Mouse (Mus musculus) urinary bladder, postnatal 36 days (tissue): ENCODE measurements around the gene Gm28038.

Source experiments
- DNase-seq, 2 experiments: peaks; one replicate each; pipeline ENCODE4 v3.0.0; 2022; ENCODE audit warnings: low spot score in 2 of 2, mixed read lengths in 1 of 2

The Gm28038 gene

DNA sequence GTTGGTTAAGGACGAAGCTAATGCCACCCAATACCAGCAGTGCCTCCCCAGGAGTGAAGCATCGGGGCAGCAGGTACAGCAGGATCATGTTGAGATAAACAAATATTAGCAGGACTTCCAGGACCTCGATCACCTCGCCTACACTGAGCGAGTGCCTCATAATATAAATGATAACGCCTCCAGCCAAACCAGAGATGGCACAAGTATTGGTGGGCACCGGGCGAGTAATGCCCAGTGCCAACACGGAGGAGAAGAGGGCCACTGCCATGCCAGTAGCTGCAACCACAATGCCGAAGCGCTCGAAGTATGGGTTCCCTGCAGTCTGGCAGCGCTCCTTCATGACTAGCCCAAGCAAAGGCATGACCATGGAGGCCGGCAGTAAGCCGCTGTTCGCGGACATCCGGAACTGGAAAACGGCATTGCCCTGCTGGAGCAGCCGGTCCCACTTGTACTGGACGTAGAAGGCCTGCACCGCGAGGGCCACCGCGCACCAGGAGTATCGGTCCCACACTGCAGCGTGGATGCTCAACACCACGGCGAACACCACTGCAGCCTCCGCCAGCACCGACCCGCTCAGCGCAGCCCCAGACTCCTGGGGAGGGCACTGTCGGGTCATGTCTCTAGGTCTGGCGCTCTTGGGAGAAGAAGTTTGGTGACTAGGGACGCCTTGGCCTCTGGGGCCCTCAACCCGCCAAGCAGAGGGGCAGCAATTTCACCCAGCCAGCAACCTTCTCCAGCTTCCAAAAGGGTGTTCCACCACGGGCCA is 4.8 kb downstream of the Gm28038 start:
- DNase-seq: no peak

DNA sequence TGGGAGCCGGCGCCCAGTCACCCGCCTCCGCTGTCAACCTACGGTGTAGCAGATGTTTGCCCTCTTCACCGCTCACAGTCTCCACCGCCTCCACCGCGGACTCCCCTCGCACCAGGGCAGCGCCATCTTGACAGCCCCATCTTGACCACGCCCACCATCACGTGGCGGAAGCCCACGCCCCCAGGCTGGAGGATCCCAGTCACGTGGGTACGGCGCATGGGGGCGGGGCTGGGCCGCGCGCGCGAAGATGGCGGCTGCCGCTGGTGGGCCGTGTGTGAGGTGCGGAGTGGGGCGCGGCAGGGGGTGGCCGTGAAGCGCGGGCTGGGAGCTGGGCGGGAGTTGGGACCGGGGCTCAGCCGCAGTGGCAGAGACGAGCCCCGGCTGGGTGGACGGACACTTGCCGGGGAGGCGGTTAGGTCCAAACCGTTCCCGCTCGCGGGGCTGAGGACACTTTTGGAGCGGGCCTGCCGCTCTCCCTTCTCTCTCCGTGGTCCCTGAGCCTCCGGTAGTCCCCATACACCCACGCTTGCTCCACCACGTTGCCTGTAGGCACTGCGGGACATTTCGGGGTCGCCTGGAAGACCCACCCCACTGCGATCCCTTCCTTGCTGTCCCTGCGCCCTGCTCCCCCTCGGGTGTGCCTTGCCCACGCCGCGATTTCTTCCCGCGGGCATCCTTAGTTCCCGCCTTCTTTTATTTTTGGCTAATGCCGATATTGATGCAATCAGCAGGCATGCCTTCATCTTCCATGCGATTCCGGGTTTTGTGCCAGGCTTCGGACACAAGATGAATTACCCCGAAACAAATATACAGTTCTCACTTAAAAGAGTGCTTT is 5.6 kb downstream of the Gm28038 start, which contains the start of the genes Dolk and Nup188:
TSS of gene Dolk (minus strand) at position 143 of the 835 bp plus-strand sequence.
TSS of gene Nup188 (plus strand) at position 206 of the 835 bp plus-strand sequence.
- peak; percentile 95 to 96 for DNase-seq

DNA sequence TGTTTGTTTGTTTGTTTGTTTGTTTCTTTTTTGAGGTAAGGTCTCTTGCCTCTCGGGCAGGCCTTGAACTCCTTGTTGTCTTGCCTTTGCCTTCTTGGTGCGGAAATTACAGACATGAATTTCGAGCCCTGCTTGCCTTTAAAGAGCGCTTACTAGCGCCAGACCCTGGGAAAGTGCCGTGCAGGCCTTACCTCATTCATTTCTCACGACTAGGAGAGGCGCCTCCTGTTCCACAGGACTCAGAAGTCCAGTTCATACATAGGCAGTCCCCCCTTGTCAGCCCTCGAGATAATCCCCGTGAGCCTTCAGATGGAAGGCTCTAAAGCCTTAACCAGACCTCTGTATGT is 6.2 kb downstream of the Gm28038 start:
- no peak for DNase-seq

DNA sequence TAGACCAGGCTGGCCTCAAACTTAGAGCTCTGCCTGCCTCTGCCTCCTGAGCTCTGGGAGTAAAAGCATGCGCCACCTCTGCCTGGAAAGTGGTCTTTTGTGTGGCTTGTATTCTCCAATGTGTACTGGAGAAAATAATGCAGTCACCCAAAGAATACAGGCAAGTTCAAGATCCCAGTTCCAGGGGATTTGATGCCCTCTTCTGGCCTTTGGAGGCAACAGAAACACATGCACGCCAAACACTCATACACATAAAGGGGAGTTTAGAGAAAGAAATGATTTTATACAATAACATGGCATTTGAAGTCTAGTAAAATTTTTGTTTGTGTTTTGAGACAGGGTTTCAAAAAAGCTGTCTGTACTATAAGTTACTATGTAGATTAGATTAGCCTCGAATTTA is 18.7 kb downstream of the Gm28038 start:
- DNase-seq: no peak

DNA sequence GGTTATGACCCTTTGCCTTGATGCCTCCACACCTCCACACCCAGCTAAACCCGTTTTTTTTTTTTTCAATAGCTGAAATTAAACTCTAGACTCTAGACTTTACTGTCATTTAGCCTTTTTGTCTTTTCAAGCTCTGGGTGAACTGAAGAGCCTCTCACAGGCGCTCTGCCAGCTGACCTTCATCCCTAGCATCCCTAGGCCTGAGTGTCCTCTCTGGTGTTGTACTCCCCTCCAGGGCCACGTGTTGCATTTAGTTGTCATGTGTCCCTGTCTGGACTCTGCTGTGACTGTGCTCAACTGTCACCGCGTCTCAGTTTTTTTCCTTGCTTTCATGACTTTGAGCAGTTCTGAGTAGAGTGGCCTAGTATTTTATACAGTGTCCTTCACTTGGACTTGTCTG is 19.1 kb downstream of the Gm28038 start:
- DNase-seq: no peak

DNA sequence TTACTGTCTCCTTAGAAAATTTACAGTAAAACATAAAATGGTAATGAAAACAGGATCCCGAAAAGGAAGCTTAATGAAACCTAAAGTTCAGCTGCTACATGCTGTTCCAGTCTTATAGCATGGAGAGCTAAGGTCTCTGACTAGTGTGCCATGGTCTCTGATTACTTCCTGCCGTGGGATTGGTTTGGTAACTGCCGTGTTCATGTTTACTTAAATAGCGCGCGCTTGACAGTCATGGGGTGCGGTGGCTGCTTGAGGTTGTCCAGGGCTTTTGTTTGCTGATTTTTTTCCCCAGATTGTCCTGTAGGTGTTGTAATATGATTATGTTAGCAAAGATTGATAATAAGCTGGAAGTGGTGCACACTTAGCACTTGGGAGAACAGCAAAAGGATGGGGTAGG is 25.2 kb downstream of the Gm28038 start:
- DNase-seq: no peak

DNA sequence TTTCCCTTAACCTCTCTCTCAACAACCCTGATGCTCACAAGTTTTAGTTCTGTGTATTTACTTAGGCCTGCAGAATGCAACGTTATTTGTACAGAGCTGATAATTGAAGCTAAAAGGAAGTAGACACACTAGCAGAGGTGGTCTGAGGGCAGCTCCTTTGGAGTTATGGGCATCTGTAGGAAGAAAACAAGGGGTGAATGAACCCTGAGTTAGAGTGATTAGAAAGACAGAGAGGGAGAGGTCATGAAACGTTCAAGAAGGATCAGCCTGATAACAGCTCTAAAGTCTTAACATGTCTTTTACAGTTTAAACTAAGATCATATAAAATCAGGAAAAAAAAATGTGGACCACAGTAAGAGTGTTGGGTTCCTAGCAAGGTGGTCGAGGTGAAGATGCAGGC is 28.5 kb downstream of the Gm28038 start:
- no peak for DNase-seq

DNA sequence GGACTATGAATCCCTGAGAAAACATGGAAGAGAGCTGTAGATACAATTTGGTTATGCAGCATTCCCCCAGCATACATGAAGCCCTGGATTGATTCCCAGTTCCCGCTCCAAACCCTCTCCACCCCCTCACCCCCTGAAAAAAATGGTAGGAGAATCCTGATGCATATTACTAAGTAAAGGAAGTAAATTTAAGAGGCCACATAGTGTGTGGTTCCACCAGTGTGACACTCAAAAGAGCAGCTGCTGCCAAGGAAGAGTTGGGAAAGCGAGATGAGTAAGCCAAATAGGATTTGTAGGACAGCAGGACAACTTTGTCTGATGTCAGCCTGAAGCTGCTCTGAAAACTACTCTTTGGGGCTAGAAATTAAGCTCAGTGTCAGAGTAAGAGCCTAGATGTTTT is 30.6 kb downstream of the Gm28038 start:
- DNase-seq: no peak

DNA sequence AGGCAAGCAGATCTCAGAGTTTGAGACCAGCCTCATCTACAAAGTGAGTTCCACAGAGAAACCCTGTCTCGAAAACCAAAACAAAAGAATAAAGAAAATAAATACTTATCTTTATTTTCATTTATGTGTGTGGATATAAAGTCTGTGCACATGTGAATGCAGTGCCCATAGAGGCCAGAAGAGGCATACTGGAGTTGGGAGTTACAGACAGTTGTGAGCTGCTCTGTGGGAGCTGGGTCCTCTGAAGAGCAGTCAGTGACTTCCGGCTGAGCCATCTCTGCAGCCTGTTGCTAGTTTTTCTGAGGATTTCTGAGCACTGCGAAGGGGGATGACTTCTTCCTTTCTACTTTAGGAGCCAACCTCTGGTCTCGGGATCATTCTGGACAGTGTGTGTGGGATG is 35.3 kb downstream of the Gm28038 start:
- no peak for DNase-seq

DNA sequence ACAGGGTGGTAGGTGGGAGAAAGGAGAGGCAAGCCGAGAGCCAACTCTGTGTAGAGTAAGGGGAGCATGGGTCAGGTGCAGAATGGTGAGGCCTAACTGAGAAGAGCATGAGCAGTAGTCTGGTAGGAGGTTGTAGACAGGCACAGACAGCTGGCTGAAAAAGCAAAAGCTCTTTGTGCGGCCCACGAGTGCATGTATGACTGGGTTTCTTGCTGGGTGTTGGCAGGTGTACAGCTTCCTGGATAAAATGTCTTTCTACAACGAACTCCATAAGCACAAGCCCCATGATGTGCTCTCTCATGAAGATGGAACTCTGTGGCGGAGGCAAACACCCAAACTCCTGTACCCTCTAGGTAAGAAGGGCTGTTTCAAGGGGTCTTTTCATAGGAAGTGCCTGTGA is 36.1 kb downstream of the Gm28038 start:
- no peak for DNase-seq

DNA sequence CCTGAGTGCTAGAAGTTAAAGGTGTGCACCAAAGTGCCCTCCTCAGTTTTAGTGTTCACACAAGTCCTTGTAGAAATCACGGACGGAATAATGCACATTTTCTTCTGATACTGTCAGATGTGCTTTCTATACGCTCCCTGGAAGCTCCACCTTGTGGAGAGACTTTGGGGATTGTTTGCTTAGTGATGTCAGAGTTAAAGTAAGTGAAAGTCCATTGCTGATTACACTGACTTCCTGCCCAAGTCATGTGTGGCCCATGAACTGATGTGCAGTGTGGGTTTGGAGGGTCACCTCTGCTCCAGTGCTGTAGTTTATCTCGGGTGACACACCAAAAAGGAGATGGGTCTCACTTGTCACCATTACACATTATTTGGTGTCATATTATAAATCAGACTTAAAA is 38.4 kb downstream of the Gm28038 start:
- DNase-seq: no peak

DNA sequence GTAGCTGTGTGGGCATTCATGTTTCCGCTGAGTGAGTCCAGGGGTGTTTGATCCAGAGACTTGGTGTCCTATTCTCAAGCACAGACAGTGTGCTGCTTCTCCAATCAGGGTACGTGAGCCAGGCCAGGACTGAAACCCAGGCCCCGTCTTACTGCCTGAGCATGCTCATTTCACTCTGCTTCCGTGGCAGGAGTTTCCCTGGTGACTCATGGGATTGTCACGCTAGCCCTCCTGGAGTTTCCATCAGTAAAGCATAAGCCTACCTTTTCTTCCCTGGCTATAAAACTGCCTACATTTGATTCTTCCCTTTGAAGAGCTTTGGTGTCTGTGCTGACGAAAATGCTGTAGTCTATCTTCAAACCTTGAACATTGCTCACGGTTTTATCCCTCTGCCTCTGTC is 42.3 kb downstream of the Gm28038 start:
- DNase-seq: no peak

DNA sequence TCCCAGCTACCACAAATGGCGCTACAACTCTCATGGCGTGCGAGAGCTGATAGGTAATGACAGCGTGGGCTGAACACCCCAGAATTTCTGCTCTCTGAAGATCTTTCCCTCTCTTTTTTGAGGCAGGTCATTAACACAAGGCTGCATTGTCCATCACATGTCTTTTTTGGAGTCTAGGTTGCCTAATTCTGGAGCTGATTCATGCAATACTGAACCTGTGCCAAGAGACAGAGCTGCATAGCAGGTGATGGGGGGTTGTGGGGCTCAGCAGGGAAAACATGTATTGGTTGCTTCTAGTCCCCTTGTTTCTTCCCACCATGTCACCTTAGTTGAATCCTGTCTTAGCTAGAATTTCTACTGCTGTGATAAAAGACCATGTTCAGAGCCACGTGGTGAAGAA is 44.5 kb downstream of the Gm28038 start:
- no peak for DNase-seq

DNA sequence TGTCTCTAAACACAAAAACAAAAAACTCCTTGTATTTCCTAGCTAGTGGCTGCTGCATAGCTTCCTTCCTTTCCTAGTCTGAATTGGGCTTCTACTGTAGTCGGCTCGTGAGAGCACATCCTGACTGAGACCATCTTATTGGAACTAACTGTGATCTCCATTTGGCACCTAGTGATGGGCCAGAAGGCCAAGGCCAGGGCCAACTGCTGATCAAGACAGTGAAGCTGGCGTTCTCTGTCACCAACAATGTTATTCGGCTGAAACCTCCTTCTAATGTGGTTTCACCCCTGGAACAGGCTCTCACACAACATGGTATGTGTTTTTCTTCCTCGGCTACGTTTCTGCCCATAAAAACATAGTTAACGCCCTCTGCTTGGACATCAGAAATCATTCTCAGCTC is 46.4 kb downstream of the Gm28038 start:
- no peak for DNase-seq

DNA sequence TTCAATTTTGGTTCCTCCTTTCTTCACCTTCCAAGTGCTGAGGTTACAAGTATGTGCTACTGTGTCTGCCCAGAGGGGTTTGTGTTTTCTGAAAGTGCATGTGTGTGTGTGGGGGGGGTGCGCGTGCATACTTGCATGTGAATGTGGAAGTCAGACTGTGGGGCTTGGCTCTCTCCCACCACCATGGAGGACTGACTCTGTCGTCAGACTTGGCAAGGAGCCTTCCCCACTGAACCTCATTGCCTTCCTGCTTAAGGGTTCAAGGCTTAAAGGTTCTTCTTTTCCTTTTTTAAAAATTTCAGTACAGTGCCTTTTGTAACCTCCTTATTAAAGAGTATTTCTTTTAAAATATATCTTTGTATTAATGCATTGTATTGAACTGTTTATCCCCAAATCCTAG is 47.9 kb downstream of the Gm28038 start:
- no peak for DNase-seq

DNA sequence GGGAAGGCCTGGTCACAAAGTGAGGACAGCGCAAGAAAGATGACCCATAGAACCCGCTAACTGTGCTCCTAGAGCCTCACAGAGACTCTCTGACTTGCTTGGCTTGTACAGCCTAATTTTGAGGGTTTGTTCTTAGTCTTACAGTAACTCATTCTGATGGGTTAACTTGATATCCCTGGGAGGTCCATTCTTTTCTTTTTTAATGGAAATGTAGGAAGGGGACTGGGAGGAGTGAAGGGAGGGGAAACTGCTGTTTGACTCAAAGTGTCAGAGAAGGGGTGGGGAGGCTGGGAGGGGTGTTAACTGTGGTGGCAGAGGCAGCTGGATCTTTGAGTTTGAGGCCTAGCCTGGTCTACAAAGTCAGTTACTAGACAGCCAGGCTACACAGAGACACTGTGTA is 54.5 kb downstream of the Gm28038 start:
- DNase-seq: no peak

DNA sequence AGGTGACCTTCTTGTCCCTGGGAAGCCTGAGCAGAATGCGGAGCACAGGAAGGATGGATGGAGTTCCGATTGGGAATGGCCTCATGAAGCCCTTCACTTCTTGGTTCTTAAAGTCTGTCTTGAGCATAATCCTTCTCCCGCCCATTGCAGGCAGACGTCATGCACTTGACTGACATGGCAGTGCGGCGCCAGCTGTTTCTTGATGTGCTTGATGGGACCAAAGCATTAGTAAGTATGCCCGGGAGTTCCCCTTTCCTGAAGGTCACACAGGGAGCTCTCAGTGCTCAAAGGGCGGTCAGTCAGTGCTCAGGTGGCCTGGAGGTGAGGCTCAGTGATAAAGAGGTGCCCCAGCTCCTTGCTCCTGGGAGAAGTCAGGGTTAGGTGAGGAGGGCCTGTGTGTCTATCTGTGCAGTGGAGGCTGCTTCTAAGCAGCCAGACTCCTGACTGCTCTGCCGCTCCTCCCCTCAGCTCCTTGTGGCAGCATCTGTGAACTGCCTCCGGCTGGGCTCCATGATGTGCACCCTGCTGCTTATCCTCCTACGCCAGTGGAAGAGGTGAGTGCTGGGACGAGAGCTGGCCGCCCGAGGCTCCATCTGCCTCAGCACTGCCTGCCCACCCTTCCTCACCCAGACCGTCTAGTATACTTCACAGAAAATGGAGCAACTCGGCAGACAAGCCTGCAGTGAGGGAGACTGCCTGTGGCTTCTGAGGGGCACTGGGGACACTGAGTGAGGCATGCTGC is 55.5 kb downstream of the Gm28038 start:
- no peak for DNase-seq

DNA sequence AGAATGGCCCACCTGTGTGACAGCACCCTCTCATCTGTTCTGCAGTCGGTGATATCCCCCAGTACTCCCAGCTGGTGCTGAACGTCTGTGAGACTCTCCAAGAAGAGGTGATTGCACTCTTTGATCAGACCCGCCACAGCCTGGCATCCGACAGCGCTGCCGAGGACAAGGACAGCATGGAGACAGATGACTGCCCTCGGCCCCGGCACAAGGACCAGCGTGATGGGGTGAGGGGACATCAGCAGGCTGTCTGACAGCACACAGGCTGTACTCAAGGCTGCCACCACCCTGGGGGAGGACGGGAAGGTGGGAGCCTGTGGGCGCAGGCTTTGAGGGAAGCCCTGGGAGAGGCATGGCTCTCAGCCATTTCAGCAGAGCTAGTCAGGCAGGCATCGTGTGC is 56.3 kb downstream of the Gm28038 start:
- DNase-seq: no peak

DNA sequence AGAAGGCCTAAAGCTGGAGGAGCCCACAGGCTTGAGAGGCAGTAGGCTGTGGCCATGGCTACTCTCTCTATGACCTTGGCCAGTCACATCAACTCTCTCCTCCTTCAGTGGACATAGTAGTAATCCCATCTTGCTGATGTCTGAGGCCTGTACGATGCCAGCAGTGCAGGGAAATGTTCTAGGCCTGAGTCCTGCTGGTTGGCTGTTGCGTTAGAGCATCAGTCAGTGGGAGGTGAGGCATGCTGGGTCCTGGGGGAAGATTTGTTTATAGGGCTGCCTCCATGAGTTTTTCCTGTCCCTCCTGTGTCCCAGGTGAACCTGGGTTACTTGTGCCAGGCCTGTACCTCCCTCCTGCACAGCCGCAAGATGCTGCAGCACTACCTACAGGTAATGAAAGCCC is 61.2 kb downstream of the Gm28038 start:
- no peak for DNase-seq

DNA sequence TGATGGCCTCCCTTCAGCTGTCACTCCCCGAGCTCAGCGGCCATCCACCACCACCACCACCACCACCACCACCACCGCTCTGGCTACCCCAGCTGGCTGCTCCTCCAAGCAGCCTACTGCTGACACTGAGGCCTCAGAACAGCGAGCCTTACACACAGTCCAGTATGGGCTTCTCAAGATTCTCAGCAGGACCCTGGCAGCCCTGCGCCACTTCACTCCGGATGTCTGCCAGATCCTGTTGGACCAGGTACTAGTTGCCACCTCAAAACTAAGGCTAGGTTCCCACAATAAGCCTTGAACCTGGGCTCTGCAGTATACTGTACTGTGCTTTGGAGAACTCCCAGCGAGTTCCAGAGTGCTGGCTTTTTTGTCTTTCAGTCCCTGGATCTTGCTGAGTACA is 61.7 kb downstream of the Gm28038 start:
- DNase-seq: no peak

DNA sequence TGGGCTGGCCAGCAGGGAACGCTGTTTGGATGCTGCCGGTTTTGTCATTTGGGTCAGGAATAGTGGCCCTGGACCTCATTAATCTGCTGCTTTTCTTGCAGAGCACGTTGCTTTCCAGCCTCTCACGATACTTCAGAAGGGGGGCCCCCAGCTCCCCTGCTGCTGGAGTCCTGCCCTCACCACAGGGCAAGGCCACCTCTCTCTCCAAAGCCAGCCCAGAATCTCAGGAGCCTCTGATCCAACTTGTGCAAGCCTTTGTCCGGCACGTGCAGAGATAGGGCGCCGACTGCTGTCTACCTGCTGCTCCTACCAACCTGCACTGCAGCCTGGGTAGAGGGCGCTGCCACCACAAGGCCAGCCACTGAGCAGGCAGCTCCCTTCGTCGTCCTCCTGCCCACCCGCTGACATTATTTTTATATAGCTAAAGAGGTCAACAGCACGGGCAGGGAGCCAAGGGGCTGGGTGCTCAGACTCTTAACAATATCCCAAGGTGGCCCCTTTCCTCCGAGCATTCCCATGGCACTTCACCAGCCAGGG is 62.8 kb downstream of the Gm28038 start:
- DNase-seq: peak; percentile 43 to 46

DNA sequence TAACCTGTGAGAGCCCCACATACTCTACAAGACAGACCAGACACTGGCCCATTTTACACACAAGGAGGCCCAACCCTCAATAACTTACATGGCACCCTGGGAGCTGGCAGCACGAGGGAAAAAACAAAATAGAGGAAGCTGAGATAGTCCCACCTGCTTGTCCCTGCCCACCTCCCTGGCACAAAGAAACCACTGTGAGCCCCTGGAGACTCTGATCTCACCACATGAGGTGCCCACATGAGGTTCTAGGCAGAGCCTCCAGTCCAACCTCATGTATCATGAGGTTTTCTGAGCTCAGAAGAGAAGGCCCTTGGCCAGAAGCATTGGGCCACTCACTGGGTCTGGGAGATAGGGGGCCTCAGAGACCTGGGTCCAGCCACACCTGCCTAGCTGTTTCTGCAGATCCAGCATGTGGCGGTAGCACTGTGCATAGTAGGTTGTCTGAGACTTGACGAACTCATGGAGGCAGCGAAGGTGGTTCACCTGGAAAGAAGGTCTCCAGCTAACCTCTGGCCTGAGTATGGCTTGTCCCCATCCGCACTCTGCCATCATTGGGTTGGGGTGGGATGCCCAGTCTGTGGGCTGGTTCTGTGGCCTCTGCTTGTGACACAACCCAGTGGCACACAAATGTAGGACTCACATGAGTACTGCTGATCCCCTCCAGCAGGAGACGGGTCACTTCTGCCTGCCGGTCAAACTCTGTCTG is 65.3 kb downstream of the Gm28038 start:
- DNase-seq: no peak
